Mouse (Mus musculus) heart, embryonic 11.5 days (tissue): ENCODE measurements around the gene Anxa11. TPM values are rescaled to one million over a fixed set of nuclear protein-coding genes. Genes with fewer than 3 reads are reported as not detected.

Experiments
- ATAC-seq: fragments of 200-750 bp; cut with Nextera tagmentation; replicated peaks from 2 replicates; pipeline ENCODE4 v1.8.0; 2017; ENCODE audit warnings: moderate library complexity; ENCODE audit not compliant: insufficient number of reproducible peaks, low FRiP score, low TSS enrichment
- H3K27ac ChIP-seq: fragments of 300-500 bp; sonication (generic); 2 replicates; pipeline ENCODE4 v1.5.1; 2014; ENCODE audit warnings: mild to moderate bottlenecking, low read depth, low read length
- H3K27me3 ChIP-seq: fragments of 300-500 bp; sonication (generic); 2 replicates; pipeline ENCODE4 v1.6.1; 2014; ENCODE audit warnings: mild to moderate bottlenecking, low read length, mixed read lengths; ENCODE audit not compliant: control insufficient read depth, insufficient read depth
- H3K36me3 ChIP-seq: fragments of 300-500 bp; sonication (generic); 2 replicates; pipeline ENCODE4 v1.6.1; 2014; ENCODE audit warnings: mild to moderate bottlenecking, low read length, moderate library complexity, mixed read lengths; ENCODE audit not compliant: control insufficient read depth, insufficient read depth
- H3K4me1 ChIP-seq: fragments of 300-500 bp; sonication (generic); 2 replicates; pipeline ENCODE4 v1.6.1; 2014; ENCODE audit warnings: low read length; ENCODE audit not compliant: control insufficient read depth, insufficient read depth
- H3K4me2 ChIP-seq: fragments of 300-500 bp; sonication (generic); 2 replicates; pipeline ENCODE4 v1.6.1; 2014; ENCODE audit warnings: mild to moderate bottlenecking, moderate library complexity
- H3K4me3 ChIP-seq: fragments of 300-500 bp; sonication (generic); 2 replicates; pipeline ENCODE4 v1.5.1; 2014; ENCODE audit warnings: low read depth, low read length
- H3K9ac ChIP-seq: fragments of 300-500 bp; sonication (generic); 2 replicates; pipeline ENCODE4 v1.6.1; 2014; ENCODE audit warnings: mild to moderate bottlenecking, low read depth, low read length, moderate library complexity
- H3K9me3 ChIP-seq: fragments of 300-500 bp; sonication (generic); replicated peaks from 2 replicates; pipeline ENCODE4 v1.6.1; 2016; ENCODE audit warnings: low read length; ENCODE audit not compliant: control insufficient read depth
- WGBS: fragments of 180-500 bp; shearing (Covaris S2); extraction: QIAGEN DNeasy Blood & Tissue Kit; methylation state at CpG from one replicate; pipeline ENCODE4 v1.1.7; 2014; ENCODE audit not compliant: insufficient replicate concordance; 5-methylcytosine and 5-hydroxymethylcytosine counted together
- polyA plus RNA-seq: library from polyadenylated mRNA; unstranded; fragments of >200 nt; fragmentation: Nextera tagmentation; extraction: Ambion mirVana; gene quantifications from 2 replicates; pipeline ENCODE4 v1.2.1, GENCODE M21; 2014

Gene Anxa11
- polyA plus RNA-seq, 1 experiment from 2014 or later = 14.7 TPM

DNA sequence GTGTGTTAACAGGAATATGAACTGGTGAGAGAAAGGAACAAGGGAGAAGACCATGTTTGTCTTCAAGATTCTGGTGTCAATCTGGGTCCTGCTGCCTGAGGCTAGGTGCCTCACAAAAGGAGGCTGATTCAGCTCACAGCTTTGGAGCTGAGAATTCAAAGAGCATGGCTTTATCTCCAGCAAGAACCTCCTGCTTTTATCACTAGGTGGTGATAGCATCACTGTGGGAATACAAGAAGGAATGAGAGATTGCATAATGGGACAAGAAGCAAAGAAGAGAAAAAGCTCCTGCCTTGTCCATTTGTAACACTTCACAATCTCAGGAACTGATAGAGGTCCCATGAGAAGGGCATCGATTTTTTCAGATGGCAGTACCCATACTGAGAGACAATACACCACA, 10.6 kb upstream of the Anxa11 start:
- Histone ChIP-seq H3K36me3 (no peaks in the 10 kb centered on the region), H3K9ac (no peak overlapping the region), H3K4me1 (no peaks in the 10 kb centered on the region), H3K27me3 (no peaks in the 10 kb centered on the region), H3K4me3 (no peak overlapping the region), H3K9me3 (no peaks in the 10 kb centered on the region), H3K27ac (no peak overlapping the region), H3K4me2 (no peak overlapping the region)
- 9% methylated on average over 1 of the region's 1 CpGs for WGBS
- no peak for ATAC-seq

DNA sequence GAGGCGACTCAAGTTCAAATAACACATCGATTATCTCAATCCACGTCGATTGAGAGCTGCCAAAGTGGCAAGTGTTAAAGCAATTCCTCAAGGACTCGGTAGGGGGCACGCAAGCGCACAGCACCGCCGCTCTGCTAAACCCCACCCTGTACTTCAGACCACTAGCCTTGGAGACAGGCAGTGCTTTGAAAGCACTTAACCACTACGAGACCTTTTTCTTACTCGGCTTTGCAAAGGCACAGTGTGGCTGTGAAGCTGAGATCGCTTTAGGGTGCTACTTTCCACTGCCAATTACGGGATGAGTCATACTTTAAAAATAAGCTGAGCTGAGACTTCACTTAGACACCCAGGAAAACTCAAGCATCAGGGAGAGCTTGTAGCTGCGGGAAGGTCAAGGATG, 9.7 kb upstream of the Anxa11 start:
- Histone ChIP-seq H3K36me3 (no peaks in the 10 kb centered on the region), H3K4me2 (peak overlapping the region; percentile 31), H3K9me3 (no peaks in the 10 kb centered on the region), H3K27me3 (no peaks in the 10 kb centered on the region), H3K9ac (no peak overlapping the region), H3K27ac (peak overlapping the region; percentile 29; the same call in 1 of the 2 replicates), H3K4me1 (no peaks in the 10 kb centered on the region), H3K4me3 (no peak overlapping the region)
- no peak; the same call in 1 of the 2 replicates for ATAC-seq
- WGBS = 6% methylated on average over 14 of the region's 14 CpGs

DNA sequence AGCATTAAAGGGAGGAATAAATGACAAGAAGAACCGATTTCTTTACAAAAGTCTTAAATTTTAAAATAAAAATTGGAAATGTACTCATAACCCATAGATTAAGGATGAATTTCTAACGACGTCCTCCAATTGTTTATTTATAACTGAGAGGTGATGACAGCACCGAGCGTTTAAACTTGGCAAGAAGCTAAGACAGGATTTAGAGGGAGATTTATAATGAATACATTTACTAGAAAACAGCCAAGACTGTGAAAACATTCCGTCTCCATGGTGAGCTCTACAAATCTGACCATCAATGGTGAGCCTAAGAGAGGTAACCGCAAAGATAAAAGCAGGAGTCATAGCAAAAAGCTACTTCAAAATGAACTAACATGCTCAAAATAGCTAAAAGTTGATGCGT, 3.5 kb upstream of the Anxa11 start:
- no peak for ATAC-seq
- no peaks in the 10 kb centered on the region for H3K36me3 ChIP-seq
- no peaks in the 10 kb centered on the region for H3K4me1 ChIP-seq
- H3K27me3 ChIP-seq = no peaks in the 10 kb centered on the region; the same call in 1 of the 2 replicates
- WGBS = 69% methylated on average over 8 of the region's 8 CpGs
- H3K4me3 ChIP-seq = no peak overlapping the region
- no peak overlapping the region for H3K27ac ChIP-seq
- no peaks in the 10 kb centered on the region for H3K9me3 ChIP-seq
- no peak overlapping the region for H3K9ac ChIP-seq
- no peak overlapping the region for H3K4me2 ChIP-seq

- Histone ChIP-seq H3K4me3 (no peak overlapping the region), H3K36me3 (no peaks in the 10 kb centered on the region), H3K9me3 (no peaks in the 10 kb centered on the region), H3K4me2 (no peak overlapping the region), H3K4me1 (no peaks in the 10 kb centered on the region), H3K9ac (no peak overlapping the region), H3K27me3 (no peaks in the 10 kb centered on the region; the same call in 1 of the 2 replicates), H3K27ac (no peak overlapping the region)
- ATAC-seq = no peak
- 61% methylated on average over 7 of the region's 7 CpGs for WGBS
Measured at GRCm38 (mm10) chr14:25839791-25840190, 2.2 kb upstream of the Anxa11 start.

- Histone ChIP-seq H3K4me1 (no peaks in the 10 kb centered on the region), H3K36me3 (no peaks in the 10 kb centered on the region), H3K27me3 (no peaks in the 10 kb centered on the region; the same call in 1 of the 2 replicates), H3K4me3 (no peak overlapping the region), H3K4me2 (no peak overlapping the region), H3K9me3 (no peaks in the 10 kb centered on the region), H3K27ac (no peak overlapping the region), H3K9ac (no peak overlapping the region)
- 13% methylated on average over 7 of the region's 7 CpGs for WGBS
- no peak for ATAC-seq
Measured at GRCm38 (mm10) chr14:25840961-25841360, 995 bp upstream of the Anxa11 start.

DNA sequence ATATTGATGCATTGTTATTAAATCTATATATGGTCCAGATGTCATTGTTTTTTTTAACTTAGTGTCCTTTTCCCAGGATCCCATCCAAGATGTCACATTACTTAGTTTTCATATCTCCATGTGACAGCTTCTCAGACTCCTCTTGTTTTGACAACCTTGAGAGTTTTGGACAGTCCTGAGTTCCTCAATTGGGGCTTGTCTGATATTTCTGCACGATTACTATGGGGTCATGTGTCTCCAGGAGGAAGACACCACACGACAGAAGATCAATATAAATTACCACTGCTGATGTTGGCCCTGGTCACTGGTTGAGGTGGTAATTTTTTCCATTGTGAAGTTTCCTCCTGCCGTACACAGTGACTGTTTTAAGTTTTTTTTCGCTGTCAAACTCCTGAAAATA, 377 bp upstream of the Anxa11 start:
- Histone ChIP-seq H3K9me3 (no peaks in the 10 kb centered on the region), H3K4me2 (peak overlapping the region; percentile 90), H3K9ac (no peak overlapping the region), H3K27me3 (no peaks in the 10 kb centered on the region; the same call in 1 of the 2 replicates), H3K27ac (no peak overlapping the region), H3K36me3 (no peaks in the 10 kb centered on the region), H3K4me1 (no peaks in the 10 kb centered on the region), H3K4me3 (peak overlapping the region; percentile 71)
- ATAC-seq = no peak
- 1% methylated on average over 4 of the region's 4 CpGs for WGBS

- Histone ChIP-seq H3K4me1 (peaks cover 4% of the 10 kb centered on the region; the same call in 1 of the 2 replicates), H3K9me3 (no peaks in the 10 kb centered on the region), H3K27ac (no peak overlapping the region), H3K36me3 (no peaks in the 10 kb centered on the region), H3K4me3 (peak overlapping the region; percentile 71), H3K4me2 (peak overlapping the region; percentile 90), H3K9ac (peak overlapping the region; percentile 74), H3K27me3 (no peaks in the 10 kb centered on the region; the same call in 1 of the 2 replicates)
- ATAC-seq = no peak
- WGBS = 1% methylated on average over 12 of the region's 12 CpGs
Measured at GRCm38 (mm10) chr14:25842688-25843003, 690 bp downstream of the Anxa11 start.

- no peak overlapping the region for H3K4me2 ChIP-seq
- H3K27ac ChIP-seq = no peak overlapping the region
- no peaks in the 10 kb centered on the region for H3K9me3 ChIP-seq
- peaks cover 5% of the 10 kb centered on the region; the same call in 1 of the 2 replicates for H3K4me1 ChIP-seq
- no peak for ATAC-seq
- WGBS = 89% methylated on average over 4 of the region's 4 CpGs
- H3K36me3 ChIP-seq = no peaks in the 10 kb centered on the region
- no peak overlapping the region for H3K4me3 ChIP-seq
- H3K27me3 ChIP-seq = no peaks in the 10 kb centered on the region; the same call in 1 of the 2 replicates
- no peak overlapping the region for H3K9ac ChIP-seq
Measured at GRCm38 (mm10) chr14:25844372-25844771, 2.4 kb downstream of the Anxa11 start.

DNA sequence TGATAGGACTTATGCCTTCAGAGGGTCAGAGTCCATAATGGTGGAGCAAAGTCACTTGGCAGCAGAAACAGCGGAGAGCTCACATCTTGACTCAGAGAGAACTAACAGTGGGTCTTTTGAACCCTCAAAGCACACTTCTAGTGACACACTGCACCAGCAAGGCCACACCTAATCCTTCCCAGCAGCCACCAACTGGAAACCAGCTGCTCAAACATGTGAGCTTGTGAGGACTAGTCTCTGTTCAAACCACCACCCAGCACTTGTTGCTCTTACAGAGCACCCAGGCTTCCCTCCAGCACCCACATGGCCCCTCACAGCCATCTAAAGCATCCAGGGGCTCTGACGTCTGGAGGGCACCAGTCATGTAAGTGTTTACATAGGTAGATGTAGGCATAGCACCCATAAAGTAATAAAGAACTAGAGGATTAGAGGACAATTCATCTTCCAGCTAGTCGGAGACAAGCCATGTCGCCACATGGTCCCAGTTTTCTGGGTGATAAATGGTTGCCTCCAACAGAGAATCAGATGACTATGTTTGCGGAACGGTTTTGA, 4.0 kb downstream of the Anxa11 start:
- 87% methylated on average over 6 of the region's 6 CpGs for WGBS
- H3K36me3 ChIP-seq = no peaks in the 10 kb centered on the region
- no peak overlapping the region for H3K4me3 ChIP-seq
- no peak overlapping the region for H3K4me2 ChIP-seq
- H3K9ac ChIP-seq = no peak overlapping the region
- H3K27me3 ChIP-seq = no peaks in the 10 kb centered on the region; the same call in 1 of the 2 replicates
- no peaks in the 10 kb centered on the region for H3K9me3 ChIP-seq
- ATAC-seq = no peak
- no peak overlapping the region for H3K27ac ChIP-seq
- peaks cover 5% of the 10 kb centered on the region; the same call in 1 of the 2 replicates for H3K4me1 ChIP-seq
